Mouse (Mus musculus) CH12.LX (cell line): ENCODE measurements around the gene Mrpl58. TPM values are rescaled to one million over a fixed set of nuclear protein-coding genes. Genes with fewer than 3 reads are reported as not detected.

ENCODE experiments used
- DNase-seq: peaks from one replicate; pipeline ENCODE4 v3.0.0-alpha.2; 2013; ENCODE audit errors: extremely low read depth
- H3K27ac ChIP-seq: 2 replicates; pipeline ENCODE4 v1.5.1; 2012; ENCODE audit warnings: low read depth, mild to moderate bottlenecking, control low read depth, moderate library complexity; ENCODE audit not compliant: insufficient read depth
- H3K27me3 ChIP-seq: replicated peaks from 2 replicates; pipeline ENCODE3; 2012; ENCODE audit warnings: inconsistent platforms
- H3K36me3 ChIP-seq, 2 experiments: replicated peaks in 1 of 2; 2 replicates each; pipeline versions ENCODE3 to v1.6.1; 2012; ENCODE audit warnings: inconsistent platforms in 1 of 2, low read length in 1 of 2, mild to moderate bottlenecking in 1 of 2, mixed read lengths in 1 of 2, moderate library complexity in 1 of 2; ENCODE audit not compliant: control insufficient read depth in 1 of 2, insufficient read depth in 1 of 2
- H3K4me1 ChIP-seq, 2 experiments: 2 replicates each; pipeline ENCODE4 v1.6.1; 2012; ENCODE audit warnings: inconsistent platforms in 1 of 2, moderate library complexity in 1 of 2; ENCODE audit not compliant: insufficient read depth in 2 of 2, control insufficient read depth in 1 of 2
- H3K4me2 ChIP-seq: 2 replicates; pipeline ENCODE4 v1.6.1; 2012; ENCODE audit warnings: low read depth, mild to moderate bottlenecking, control low read depth; ENCODE audit not compliant: poor library complexity, insufficient read depth, severe bottlenecking
- H3K4me3 ChIP-seq, 3 experiments: fragments of 150-350 bp in 1 of 3; sonication (generic) in 1 of 3; replicated peaks in 1 of 3; 2 replicates each; pipeline versions ENCODE3 to v1.5.1; 2011 to 2012; ENCODE audit warnings: low read depth in 2 of 3, low read length in 2 of 3, mild to moderate bottlenecking in 2 of 3, moderate library complexity in 2 of 3, control low read depth in 1 of 3, improper control_type of control experiment in 1 of 3, inconsistent platforms in 1 of 3, mixed read lengths in 1 of 3; ENCODE audit not compliant: poor library complexity in 1 of 3
- H3K79me2 ChIP-seq: replicated peaks from 2 replicates; pipeline ENCODE4 v1.6.1; 2012; ENCODE audit warnings: mild to moderate bottlenecking, moderate library complexity; ENCODE audit not compliant: control insufficient read depth, poor library complexity, insufficient read depth, severe bottlenecking; ENCODE audit errors: extremely low read depth
- H3K9ac ChIP-seq: 2 replicates; pipeline ENCODE4 v1.6.1; 2012; ENCODE audit warnings: low read depth, mild to moderate bottlenecking, control low read depth, moderate library complexity; ENCODE audit not compliant: insufficient read depth
- H3K9me3 ChIP-seq: replicated peaks from 2 replicates; pipeline ENCODE3; 2012; ENCODE audit warnings: low read length, inconsistent platforms, mixed read lengths
- BHLHE40 ChIP-seq: IDR thresholded peaks from 2 replicates; pipeline ENCODE4 v1.6.1; 2011; ENCODE audit warnings: mild to moderate bottlenecking, low read depth, low read length, improper control_type of control experiment
- CHD1 ChIP-seq: IDR thresholded peaks from 2 replicates; pipeline ENCODE4 v1.6.1; 2012; ENCODE audit warnings: low read depth, low read length, improper control_type of control experiment, inconsistent platforms
- E2F4 ChIP-seq: IDR thresholded peaks from 2 replicates; pipeline ENCODE4 v1.6.1; 2011; ENCODE audit warnings: low read depth, low read length, improper control_type of control experiment; ENCODE audit not compliant: insufficient replicate concordance
- ELF1 ChIP-seq: IDR thresholded peaks from 2 replicates; pipeline ENCODE4 v1.6.1; 2014; ENCODE audit warnings: low read depth, mild to moderate bottlenecking, inconsistent platforms, low read length, improper control_type of control experiment
- EP300 ChIP-seq: IDR thresholded peaks from 2 replicates; pipeline ENCODE4 v1.6.1; 2011; ENCODE audit warnings: low read length, improper control_type of control experiment
- ETS1 ChIP-seq: conservative IDR thresholded peaks from 2 replicates; pipeline ENCODE4 v1.6.1; 2012; ENCODE audit warnings: low read depth, mild to moderate bottlenecking, inconsistent platforms, low read length, improper control_type of control experiment, moderate library complexity
- GABPA ChIP-seq: IDR thresholded peaks from 2 replicates; pipeline ENCODE4 v1.6.1; 2012; ENCODE audit warnings: low read depth, low read length, improper control_type of control experiment, inconsistent platforms; ENCODE audit not compliant: insufficient replicate concordance
- HCFC1 ChIP-seq: IDR thresholded peaks from 2 replicates; pipeline ENCODE4 v1.6.1; 2012; ENCODE audit warnings: low read depth, mild to moderate bottlenecking, inconsistent platforms, low read length, improper control_type of control experiment
- JUN ChIP-seq: IDR thresholded peaks from 2 replicates; pipeline ENCODE4 v1.6.1; 2011; ENCODE audit warnings: low read depth, mild to moderate bottlenecking, low read length, improper control_type of control experiment, moderate library complexity; ENCODE audit not compliant: insufficient read depth
- JUND ChIP-seq: conservative IDR thresholded peaks from 2 replicates; pipeline ENCODE4 v1.6.1; 2011; ENCODE audit warnings: low read depth, low read length, improper control_type of control experiment
- KAT2A ChIP-seq: IDR thresholded peaks from 2 replicates; pipeline ENCODE4 v1.6.1; 2012; ENCODE audit warnings: low read length, improper control_type of control experiment, inconsistent platforms; ENCODE audit not compliant: insufficient replicate concordance
- MAFK ChIP-seq: IDR thresholded peaks from 2 replicates; pipeline ENCODE4 v1.6.1; 2011; ENCODE audit warnings: low read length, improper control_type of control experiment; ENCODE audit not compliant: insufficient replicate concordance
- MAX ChIP-seq: IDR thresholded peaks from 2 replicates; pipeline ENCODE4 v1.6.1; 2011; ENCODE audit warnings: low read length, improper control_type of control experiment
- MAZ ChIP-seq: IDR thresholded peaks from 2 replicates; pipeline ENCODE4 v1.6.1; 2012; ENCODE audit warnings: low read depth, mild to moderate bottlenecking, inconsistent platforms, low read length, improper control_type of control experiment, moderate library complexity
- MXI1 ChIP-seq: IDR thresholded peaks from 2 replicates; pipeline ENCODE4 v1.6.1; 2011; ENCODE audit warnings: mild to moderate bottlenecking, low read depth, low read length, improper control_type of control experiment
- NRF1 ChIP-seq: IDR thresholded peaks from 2 replicates; pipeline ENCODE4 v1.6.1; 2014; ENCODE audit warnings: low read depth, mild to moderate bottlenecking, inconsistent platforms, low read length, improper control_type of control experiment, moderate library complexity
- POLR2A ChIP-seq: IDR thresholded peaks from 2 replicates; pipeline ENCODE4 v1.6.1; 2011; ENCODE audit warnings: low read depth, mild to moderate bottlenecking, improper control_type of control experiment, low read length
- POLR2AphosphoS2 ChIP-seq: IDR thresholded peaks from 2 replicates; pipeline ENCODE4 v1.6.1; 2011; ENCODE audit warnings: low read depth, low read length, improper control_type of control experiment
- SIN3A ChIP-seq: IDR thresholded peaks from 2 replicates; pipeline ENCODE4 v1.6.1; 2012; ENCODE audit warnings: low read length, improper control_type of control experiment, inconsistent platforms
- SMC3 ChIP-seq: IDR thresholded peaks from 2 replicates; pipeline ENCODE4 v1.6.1; 2011; ENCODE audit warnings: low read depth, low read length, improper control_type of control experiment
- UBTF ChIP-seq: IDR thresholded peaks from 2 replicates; pipeline ENCODE4 v1.6.1; 2012; ENCODE audit warnings: low read depth, mild to moderate bottlenecking, inconsistent platforms, low read length, improper control_type of control experiment, moderate library complexity
- USF2 ChIP-seq: conservative IDR thresholded peaks from 2 replicates; pipeline ENCODE4 v1.6.1; 2011; ENCODE audit warnings: low read depth, low read length, improper control_type of control experiment
- ZKSCAN1 ChIP-seq: IDR thresholded peaks from 2 replicates; pipeline ENCODE4 v1.6.1; 2012; ENCODE audit warnings: low read depth, inconsistent platforms, low read length, improper control_type of control experiment, borderline replicate concordance
- ZMIZ1 ChIP-seq: IDR thresholded peaks from 2 replicates; pipeline ENCODE4 v1.6.1; 2012; ENCODE audit warnings: low read depth, mild to moderate bottlenecking, inconsistent platforms, low read length, improper control_type of control experiment
- dilution Hi-C: fragments of 300-500 bp; cut with MboI; formaldehyde crosslinking; loops from 2 replicates; pipeline ENCODE4 v1.14.3; 2020; ENCODE audit warnings: low sequenced_read_pairs; ENCODE audit not compliant: extremely low pct_unique_long_range_greater_than_20kb, extremely low pct_ligation_motif_present
- in situ Hi-C: fragments of 300-500 bp; cut with MboI; formaldehyde crosslinking; loops from 3 replicates; pipeline ENCODE4 v1.14.3; 2019; ENCODE audit warnings: low sequenced_read_pairs, low pct_ligation_motif_present, low pct_unique_long_range_greater_than_20kb, mixed read lengths
- polyA plus RNA-seq: library from polyadenylated mRNA; unstranded; fragments of >175 nt; gene quantifications from 2 replicates; pipeline ENCODE4 v1.2.1, GENCODE M21; 2012; ENCODE audit warnings: low read depth; ENCODE audit not compliant: insufficient read length
- total RNA-seq, 2 experiments: library from RNA; depleted of rRNA; stranded (reverse); fragments of 300-350 nt in 1 of 2; fragments of >200 nt in 1 of 2; gene quantifications; 2 replicates each; pipeline ENCODE4 v1.2.3; 2012 to 2014

Mrpl58 gene
- total and polyA plus RNA-seq, 3 experiments: 113 to 161 (median 157) TPM

GRCm38 (mm10) chr11:115447321-115447885 is 43.9 kb downstream of the Mrpl58 start:
- Histone ChIP-seq H3K9me3 (peaks cover 10% of the 10 kb centered on the region), H3K9ac (no peak overlapping the region), H3K27ac (no peak overlapping the region), H3K36me3 (no peaks in the 10 kb centered on the region), H3K79me2 (no peaks in the 10 kb centered on the region), H3K27me3 (peaks cover 62% of the 10 kb centered on the region), H3K4me2 (no peak overlapping the region)
- in situ Hi-C loops: no loop called here
- TF ChIP-seq ZMIZ1 (no peak), MAX (no peak), NRF1 (no peak), CHD1 (no peak), HCFC1 (no peak), EP300 (no peak), SMC3 (no peak), MAZ (no peak), ZKSCAN1 (no peak), KAT2A (no peak), UBTF (no peak), POLR2AphosphoS2 (no peak), E2F4 (no peak), JUND (no peak)
- TF ChIP-seq, all 38 proteins: peak for 0
- Histone ChIP-seq H3K4me3 (no peak overlapping the region), H3K4me1 (peaks cover 3 to 19% of the 10 kb centered on the region in 2 experiments)
- dilution Hi-C loops: no loop called here
- no peak for DNase-seq

- dilution Hi-C loops: no loop called here
- Histone ChIP-seq H3K27ac (no peak overlapping the region), H3K9ac (no peak overlapping the region), H3K27me3 (peaks cover 62% of the 10 kb centered on the region), H3K79me2 (no peaks in the 10 kb centered on the region), H3K4me1 (peaks cover 3 to 20% of the 10 kb centered on the region in 2 experiments), H3K4me3 (no peak overlapping the region), H3K9me3 (peaks cover 10% of the 10 kb centered on the region), H3K36me3 (no peaks in the 10 kb centered on the region), H3K4me2 (no peak overlapping the region)
- TF ChIP-seq ETS1 (no peak), BHLHE40 (no peak), E2F4 (no peak), UBTF (no peak), POLR2A (no peak), POLR2AphosphoS2 (no peak), ELF1 (no peak), MXI1 (no peak), MAFK (no peak), SIN3A (no peak), GABPA (no peak), JUND (no peak), NRF1 (no peak), USF2 (no peak), HCFC1 (no peak), JUN (no peak), MAX (no peak)
- DNase-seq: no peak
- in situ Hi-C loops: no loop called here
Observed at GRCm38 (mm10) chr11:115448075-115448474, 44.5 kb downstream of the Mrpl58 start.
